ENCODE assay signal across 9 mouse cellular contexts in the genomic region with DNA sequence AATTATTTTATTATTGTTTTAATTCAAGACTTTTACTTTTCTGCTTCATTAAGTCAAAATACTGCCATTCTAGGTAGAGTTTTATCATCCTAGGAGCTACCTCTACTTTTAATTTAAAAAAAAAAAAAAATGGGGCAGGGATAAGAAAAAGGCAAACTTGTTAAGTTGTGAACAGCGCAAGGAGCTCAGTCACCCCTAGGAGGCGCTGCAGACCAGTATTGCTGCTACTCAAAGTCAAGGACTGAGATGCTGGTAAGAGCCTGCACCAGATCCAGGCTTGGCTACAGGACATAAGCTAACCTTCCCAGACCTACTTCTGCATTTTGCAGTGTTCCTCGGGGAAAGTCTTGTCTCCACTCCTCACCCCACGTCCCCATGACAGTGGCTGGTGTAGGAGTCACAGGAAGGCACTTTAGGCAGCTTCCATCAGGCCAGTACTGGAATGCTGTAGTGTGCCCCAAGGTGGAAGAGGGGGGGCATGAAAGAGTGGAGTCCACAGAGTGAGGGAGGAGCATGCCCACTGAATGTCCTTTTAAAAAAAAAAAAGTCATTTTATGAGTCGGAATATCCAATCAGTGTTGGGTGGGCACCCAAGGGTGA. TPM values are rescaled to one million over a fixed set of nuclear protein-coding genes. Genes with fewer than 3 reads are reported as not detected.
DNase-seq lines count a peak whose midpoint lies in the region; ATAC-seq and TF ChIP-seq lines count a peak whose summit lies in the region.
"Had no signal": no experiment of that assay in that cellular context is flagged by ENCODE, and none has a peak within 500 bp of the region (broad histone marks: within the 10 kb centered on the region; RNA-seq: fewer than 3 reads in every experiment).

No protein-coding gene starts in this region.

- no peak overlapping the region for H3K27ac ChIP-seq in liver, embryonic 14.5 days
- H3K27ac ChIP-seq: limb, embryonic 13.5 days had no signal

- ATAC-seq in liver, embryonic 14.5 days (ENCODE audit: insufficient read depth) = 0 out of 2 replicates have a peak, but pooled peaks have one; percentile 28

- peak; percentile 69 to 77 for DNase-seq in CD8-positive naive resting alpha-beta T cell, adult 2 months (ENCODE audit: low read depth in 2 of 2, low spot score in 2 of 2)
- peak; percentile 92 for DNase-seq in ZHBTc4 (ENCODE audit: low read depth, low spot score)
- peak; percentile 85 to 94 for DNase-seq in cerebellum, postnatal 14 days
- DNase-seq in frontal cortex, postnatal 36 days (ENCODE audit: low spot score in 2 of 2) = peak; percentile 71 to 81
- DNase-seq in kidney, postnatal 10 days = peak; percentile 89
- DNase-seq in liver, embryonic 14.5 days (ENCODE audit: low read depth in 3 of 3, low spot score in 3 of 3) = peak; percentile 40 to 52 (median 47)
- DNase-seq in retina, postnatal 7 days (ENCODE audit: low read depth, low spot score) = peak; percentile 54
- DNase-seq in thymus, postnatal 4 days = peak; percentile 90

- TF ChIP-seq EP300 in liver, embryonic 14.5 days (IDR thresholded peaks at IDR 0.05; ENCODE audit: low read depth) = no peak

- H3K9me3 ChIP-seq in liver, embryonic 14.5 days (ENCODE audit: control insufficient read depth, low read length) = no peaks in the 10 kb centered on the region
- H3K9me3 ChIP-seq: limb, embryonic 13.5 days had no signal

- H3K4me1 ChIP-seq in liver, embryonic 14.5 days (replicated peaks; ENCODE audit: control insufficient read depth in 2 of 2, insufficient read depth in 2 of 2, low read length in 1 of 2) = peaks cover 0 to 5% of the 10 kb centered on the region in 2 experiments; a peak in 2 of 4 replicates

- H3K9ac ChIP-seq in liver, embryonic 14.5 days (replicated peaks) = no peak overlapping the region
- H3K9ac ChIP-seq: limb, embryonic 13.5 days had no signal

- peaks cover 65% of the 10 kb centered on the region for H3K36me3 ChIP-seq in liver, embryonic 14.5 days (replicated peaks; ENCODE audit: control insufficient read depth, insufficient read depth, low read depth)

- no peaks in the 10 kb centered on the region for H3K27me3 ChIP-seq in liver, embryonic 14.5 days (ENCODE audit: control insufficient read depth, insufficient read depth, low read length)
- H3K27me3 ChIP-seq: limb, embryonic 13.5 days had no signal

- 60% methylated on average over 5 of the region's 5 CpGs for WGBS in liver, embryonic 14.5 days (ENCODE audit: insufficient replicate concordance)

- no peak overlapping the region for H3K4me3 ChIP-seq in liver, embryonic 14.5 days (ENCODE audit: insufficient read depth in 1 of 2, low read depth in 2 of 2, low read length in 2 of 2)
- H3K4me3 ChIP-seq: limb, embryonic 13.5 days had no signal

- no peak overlapping the region for H3K4me2 ChIP-seq in liver, embryonic 14.5 days (ENCODE audit: low read depth)
- H3K4me2 ChIP-seq: limb, embryonic 13.5 days had no signal

- TF ChIP-seq CTCF in liver, embryonic 14.5 days (IDR thresholded peaks at IDR 0.05; ENCODE audit: low read depth) = peak; percentile 81

RNA-seq across cellular contexts. Expression of a gene that starts 17.4 kb away (rescaled TPM):
- polyA plus RNA-seq in liver, embryonic 14.5 days (2012; rRNA removed) = 7.6 and 10.8 TPM in 2 replicates
- polyA plus RNA-seq in liver, embryonic 14.5 days (2014; fragmentation: Nextera tagmentation; extraction: Ambion mirVana) = 11.9 and 14.9 TPM in 2 replicates

RNA-seq across cellular contexts. Expression of a gene that starts 38.5 kb away (rescaled TPM):
- polyA plus RNA-seq in liver, embryonic 14.5 days (2012; rRNA removed) = 13.5 and 16.0 TPM in 2 replicates
- 6.6 and 7.7 TPM in 2 replicates for polyA plus RNA-seq in liver, embryonic 14.5 days (2014; fragmentation: Nextera tagmentation; extraction: Ambion mirVana)

RNA-seq across cellular contexts. Expression of a gene that starts 43.3 kb away (rescaled TPM):
- 54.1 and 56.1 TPM in 2 replicates for polyA plus RNA-seq in liver, embryonic 14.5 days (2012; rRNA removed)
- polyA plus RNA-seq in liver, embryonic 14.5 days (2014; fragmentation: Nextera tagmentation; extraction: Ambion mirVana) = 78.5 and 101 TPM in 2 replicates
